Mouse (Mus musculus): ENCODE measurements at regions not wholly inside any gene's neighbourhood (a gene's known extent, or its start where the extent isn't known, plus 50 kb on each side); places are given as distances from the start of the nearest gene placed in this dataset.
A peak's percentile ranks its signal among the peaks of the same experiment; 100 is the strongest.

DNA sequence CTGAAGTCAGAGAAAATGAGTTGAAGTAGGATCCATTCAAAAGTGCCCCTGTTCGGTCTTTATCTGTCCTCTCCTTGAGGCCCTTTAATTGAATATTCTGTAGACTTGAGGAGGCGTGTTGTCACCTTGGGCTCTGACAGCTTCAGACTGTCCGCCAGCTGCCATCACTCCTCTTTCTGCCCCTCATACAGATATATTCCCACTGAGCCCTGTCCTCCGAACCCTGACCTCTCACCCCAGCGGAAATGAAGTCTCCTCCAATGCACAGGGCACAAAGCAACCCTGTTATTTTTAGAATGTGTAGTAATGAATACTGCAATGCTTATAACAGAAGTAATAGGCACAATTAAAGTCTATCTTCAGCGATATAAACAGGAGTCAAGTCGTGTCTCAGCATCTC lies 117.4 kb upstream of the Gm14444 start:
- no peak for DNase-seq (ENCODE audit: low spot score)

DNA sequence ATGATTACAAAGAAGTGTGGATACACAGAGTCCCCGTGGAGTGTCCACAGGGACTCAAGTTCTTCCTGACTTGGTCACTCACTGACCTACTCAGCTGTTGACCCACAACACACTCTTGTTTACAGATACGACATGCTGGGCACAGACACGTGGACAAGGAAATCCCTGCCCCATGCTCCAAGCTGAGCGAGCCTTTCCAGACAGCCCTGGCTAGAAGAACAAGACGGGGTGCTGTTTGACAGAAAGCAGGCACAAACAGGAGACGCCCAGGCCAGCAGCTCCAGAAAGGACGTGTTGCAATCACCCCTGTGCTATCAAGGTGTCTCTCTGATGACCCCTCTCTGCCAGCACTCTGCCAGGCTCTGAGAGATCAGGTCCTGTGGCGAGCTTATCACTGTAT lies 112.6 kb upstream of the Gm14444 start:
- DNase-seq (ENCODE audit: low spot score), result no peak

DNA sequence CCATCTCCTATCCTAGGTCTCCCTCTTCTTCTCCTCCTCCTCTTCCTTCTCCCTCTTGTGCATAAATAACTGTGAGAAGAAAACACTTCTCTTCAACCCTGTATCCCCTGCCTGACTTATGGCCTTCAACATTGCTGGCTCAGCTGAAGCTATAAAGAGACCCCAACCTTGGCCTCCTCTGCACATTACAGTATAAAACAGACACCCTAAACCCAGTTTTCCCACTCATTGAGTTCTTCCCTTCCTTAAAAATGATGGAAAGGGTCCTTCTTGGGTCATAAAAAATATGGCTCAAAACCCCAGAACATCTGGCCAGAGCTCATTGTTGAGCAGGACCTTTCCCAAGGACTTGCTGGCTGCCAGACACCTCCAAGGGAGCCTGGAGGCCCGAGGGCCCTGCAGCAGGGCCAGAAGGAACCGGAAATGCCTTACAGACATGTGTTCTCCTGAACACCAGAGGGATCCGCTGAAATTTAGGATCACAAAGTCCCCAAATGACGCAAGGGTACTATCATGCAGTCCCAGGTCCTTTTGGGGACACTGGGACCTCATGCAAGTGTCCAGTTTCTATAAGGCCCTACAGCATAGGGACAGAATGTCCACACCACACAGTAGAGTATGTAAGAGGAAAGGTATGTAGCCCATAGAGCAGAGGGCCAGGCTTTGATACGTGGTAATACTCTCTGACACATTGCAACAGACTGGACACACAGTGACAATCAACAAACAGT lies 109.9 kb upstream of the Gm14444 start:
- no peak for DNase-seq (ENCODE audit: low spot score)

DNA sequence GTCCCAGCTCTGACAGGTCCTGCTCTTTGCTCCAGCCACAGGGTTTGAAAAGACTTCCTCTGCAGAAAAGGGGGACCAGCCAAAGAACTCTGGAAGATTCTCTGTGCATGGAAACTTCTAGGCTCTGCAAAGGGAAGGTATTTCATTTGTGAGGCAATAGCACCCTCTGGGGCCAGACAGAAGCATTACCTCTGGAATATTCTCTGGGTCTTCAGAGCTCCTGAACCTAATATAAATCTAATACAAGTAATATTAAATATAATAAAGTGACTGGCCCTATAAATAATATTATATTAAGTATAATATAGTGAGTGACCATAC lies 109.4 kb upstream of the Gm14444 start:
- no peak for DNase-seq (ENCODE audit: low spot score)

DNA sequence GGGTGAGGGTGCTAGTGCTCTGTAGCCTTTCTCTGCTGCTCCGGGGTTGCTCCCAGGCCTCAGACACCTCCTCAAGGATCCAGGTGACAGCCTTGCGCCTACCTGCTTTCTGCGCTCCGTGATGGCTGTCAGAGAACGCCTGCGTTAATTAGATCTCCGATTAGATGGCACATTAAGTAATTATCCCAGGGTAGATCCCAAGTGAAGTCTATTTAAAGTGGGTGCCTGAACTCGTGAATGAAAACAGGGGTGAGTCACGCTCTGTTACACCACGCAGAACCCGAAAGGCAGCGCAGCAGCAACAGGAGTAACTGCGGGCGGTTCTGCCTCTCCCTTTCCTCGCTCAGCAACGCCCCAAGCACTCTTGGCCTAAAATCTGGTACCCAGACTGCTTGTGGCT lies 108.2 kb upstream of the Gm14444 start:
- no peak for DNase-seq (ENCODE audit: low spot score)

DNA sequence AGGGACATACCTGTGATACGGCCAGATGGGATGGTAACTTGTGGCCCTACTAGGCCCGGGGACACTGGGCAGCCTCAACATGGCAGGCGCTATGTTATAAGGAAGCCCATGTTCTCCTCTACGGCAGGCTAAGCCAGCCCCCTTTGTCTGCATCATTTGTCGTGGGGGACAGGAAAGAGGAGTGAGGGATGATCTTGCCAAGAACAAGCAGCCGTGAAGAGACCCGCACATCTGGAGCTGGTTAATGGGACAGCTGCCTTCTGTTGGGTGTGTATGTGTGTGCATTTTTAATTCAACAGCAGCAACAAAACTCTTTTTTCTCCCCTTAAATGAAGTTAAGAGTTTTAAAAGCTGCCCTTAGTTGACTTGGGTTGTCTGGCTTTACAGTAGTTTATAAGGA lies 106.4 kb upstream of the Gm14444 start:
- DNase-seq (ENCODE audit: low spot score), result no peak

DNA sequence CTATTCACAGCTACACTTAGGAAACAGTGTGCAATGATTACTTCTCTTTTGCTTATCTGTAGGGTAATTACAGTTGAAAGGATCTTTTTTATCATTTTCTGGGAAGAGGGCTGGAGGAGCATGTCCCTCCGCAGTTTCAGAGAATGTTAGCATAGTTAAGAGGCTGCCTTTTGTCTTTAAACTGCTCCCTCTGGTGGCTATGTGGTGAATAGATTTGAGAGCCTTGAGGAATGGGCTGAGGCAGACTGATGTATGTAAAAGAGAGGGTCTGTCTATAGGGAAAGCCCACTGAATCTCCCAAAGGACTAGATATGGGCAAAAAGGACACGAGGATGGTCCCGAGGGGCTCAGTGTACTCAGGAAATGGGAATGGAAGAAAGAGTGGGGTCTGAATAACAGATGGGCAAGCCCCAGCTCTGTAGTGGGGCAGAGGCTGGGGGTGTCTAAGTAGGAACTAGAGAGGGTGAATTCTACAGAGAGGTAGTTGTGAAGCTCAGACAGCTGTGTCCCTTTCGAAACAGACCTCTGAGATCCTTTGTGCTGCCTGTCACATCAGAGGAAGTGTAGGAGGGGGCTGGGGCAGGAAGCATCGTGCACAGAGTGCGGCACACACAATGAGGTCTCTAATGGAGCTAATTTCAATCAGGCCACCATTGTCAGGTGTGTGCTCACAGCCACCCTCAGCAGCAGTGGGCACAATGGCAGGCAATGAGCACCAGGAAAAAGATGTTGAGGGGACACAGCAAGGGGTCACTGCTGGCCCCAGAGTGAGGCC lies 104.0 kb upstream of the Gm14444 start:
- no peak for DNase-seq (ENCODE audit: low spot score)

DNA sequence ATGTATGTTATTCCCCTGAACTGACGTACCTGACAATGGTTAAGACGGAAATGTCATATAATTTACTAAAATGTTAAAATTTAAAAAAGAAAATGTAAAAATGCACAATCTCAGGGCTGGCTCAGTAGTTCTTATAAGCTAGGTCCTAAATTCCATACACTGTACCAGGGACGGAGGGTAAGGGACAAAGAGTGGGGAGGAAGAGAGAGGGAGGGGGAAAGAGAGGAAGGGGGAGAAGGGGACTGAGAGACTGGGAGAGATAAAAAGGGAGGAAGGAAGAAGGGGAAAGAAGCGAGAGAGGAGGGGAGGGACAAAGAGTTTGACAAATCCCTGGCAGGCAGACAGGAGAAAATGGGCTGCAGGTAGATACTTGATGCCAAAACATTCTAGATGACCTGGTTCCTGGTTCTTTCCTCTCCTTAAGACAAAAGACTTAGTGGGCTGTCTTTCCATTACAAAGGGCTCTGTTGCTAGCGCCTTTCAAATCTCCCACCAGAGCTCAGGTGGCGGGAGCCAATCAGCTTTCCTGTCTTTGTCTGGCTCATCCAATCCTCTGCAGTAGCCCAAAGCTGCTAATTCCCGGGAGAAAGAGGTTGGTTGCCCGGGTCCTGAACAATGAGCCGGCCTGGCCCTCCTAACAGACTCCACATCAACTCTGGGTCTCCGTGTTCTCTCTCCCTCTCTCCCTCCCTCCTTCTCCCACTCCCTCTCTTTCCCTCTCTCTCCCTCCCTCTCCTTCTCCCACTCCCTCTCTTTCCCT lies 92.7 kb upstream of the Gm14444 start:
- DNase-seq (ENCODE audit: low spot score), result no peak

DNA sequence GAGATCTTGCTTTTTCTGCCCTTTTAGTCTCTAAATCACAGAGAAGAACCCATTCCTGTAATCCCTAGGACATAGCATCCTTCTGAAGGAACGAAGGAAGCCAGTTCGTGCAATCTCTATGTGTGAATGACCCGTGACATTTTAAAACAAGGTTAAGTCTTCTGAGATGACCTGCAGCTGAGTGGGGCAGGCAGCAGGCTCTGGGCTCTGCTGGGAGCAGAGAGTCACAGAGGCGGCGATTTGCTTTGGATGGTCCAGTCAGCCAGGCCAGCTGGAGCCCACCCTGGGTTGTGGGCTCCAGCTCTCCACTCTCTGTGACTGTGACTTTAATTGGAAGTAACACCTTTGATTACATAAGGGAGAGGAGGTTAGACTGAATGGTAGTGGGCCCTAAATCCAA lies 92.1 kb upstream of the Gm14444 start:
- no peak for DNase-seq (ENCODE audit: low spot score)

DNA sequence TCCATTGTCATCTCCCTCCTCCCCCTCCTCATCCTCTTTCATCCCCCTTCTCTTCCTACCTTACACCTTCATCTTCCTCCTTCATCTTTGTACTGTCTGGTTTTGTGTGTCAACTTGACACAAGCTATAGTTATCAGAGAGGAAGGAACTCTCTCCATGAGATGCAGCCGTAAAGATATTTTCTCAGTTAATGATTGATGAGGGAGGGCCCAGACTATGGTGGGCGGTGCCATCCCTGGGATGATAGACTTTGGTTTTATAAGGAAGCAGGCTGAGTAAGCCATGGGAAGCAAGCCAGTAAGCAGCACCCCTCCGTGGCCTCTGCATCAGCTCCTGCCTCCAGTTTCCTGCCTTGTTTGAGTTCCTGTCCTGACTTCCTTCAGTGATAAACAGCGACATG lies 87.8 kb upstream of the Gm14444 start:
- DNase-seq (ENCODE audit: low spot score), result no peak

DNA sequence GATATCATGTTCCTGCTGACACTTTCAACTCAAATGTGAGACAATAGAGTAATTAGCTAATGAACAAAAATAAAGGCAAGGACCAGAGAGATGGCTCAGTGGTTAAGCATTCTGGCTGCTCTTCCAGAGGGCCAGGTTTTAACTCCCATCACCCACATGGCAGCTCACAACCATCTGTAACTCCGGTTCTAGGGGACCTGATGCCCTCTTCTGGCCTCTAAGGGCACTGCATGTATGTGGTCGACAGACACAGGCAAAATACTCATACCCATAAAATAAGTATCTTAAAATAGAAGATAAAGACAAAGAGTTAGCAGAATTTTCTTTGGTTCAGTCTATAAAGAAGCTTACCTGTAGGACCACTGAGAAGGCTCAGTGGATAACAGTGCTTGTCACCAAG lies 80.3 kb upstream of the Gm14444 start:
- DNase-seq (ENCODE audit: low spot score), result no peak

DNA sequence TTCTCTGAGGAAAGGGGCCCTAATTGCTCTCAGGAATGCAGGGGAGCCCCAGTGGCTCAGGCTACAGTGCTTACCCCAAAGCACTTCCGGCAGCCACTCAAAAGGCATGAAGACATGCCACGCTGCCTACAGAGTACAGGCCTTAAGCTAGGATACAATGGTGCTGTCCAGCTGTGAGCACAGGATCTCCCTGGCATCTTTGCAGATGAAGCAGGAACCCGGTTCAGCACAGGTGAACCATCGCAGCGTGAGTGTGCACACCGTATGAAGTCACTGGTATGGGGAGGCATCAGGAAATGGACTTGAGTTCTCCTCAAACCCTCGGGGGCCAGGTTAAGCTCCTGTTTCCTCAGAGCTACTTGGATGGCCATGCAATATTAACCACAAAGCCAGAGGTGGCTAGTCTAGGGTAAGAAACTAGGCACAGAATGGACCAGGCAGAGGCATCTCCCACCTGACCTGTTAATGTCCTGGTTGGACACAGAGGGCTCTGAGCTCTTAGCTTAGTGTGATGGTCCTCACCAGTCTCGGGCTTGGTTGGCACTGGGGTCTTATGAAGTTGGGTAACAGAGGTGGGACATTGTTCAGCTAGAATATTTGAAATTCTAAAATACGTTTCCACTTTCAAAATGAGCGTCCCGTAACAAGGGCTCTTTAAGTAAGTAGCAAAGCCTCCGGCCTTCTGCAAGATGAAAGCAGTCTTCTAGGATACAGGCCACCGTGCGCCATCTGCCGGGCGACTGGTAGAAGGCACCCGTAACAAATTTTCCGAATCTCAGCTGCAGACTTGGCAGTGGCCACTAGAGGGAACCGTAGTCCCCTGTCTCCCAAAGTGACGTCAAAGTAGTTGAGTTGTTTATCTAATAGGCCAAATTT lies 77.7 kb upstream of the Gm14444 start:
- peak; percentile 65 for DNase-seq (ENCODE audit: low spot score)

DNA sequence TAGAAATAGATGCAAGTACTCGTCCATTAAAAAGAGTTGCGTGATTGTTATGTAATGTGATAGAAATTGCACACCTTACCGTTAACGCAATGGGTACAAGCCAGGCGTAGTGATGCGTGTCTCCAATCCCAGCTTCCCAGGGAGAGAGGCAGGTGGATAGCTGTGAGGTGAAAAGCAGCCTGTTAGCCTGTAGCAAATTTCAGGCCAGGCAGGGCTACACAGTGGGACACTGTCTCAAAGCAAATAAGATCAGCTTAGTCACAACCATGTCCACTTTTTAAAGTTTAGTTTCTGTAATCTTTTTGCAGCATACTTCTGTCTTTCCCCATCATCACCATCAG lies 77.1 kb upstream of the Gm14444 start:
- DNase-seq (ENCODE audit: low spot score), result no peak

DNA sequence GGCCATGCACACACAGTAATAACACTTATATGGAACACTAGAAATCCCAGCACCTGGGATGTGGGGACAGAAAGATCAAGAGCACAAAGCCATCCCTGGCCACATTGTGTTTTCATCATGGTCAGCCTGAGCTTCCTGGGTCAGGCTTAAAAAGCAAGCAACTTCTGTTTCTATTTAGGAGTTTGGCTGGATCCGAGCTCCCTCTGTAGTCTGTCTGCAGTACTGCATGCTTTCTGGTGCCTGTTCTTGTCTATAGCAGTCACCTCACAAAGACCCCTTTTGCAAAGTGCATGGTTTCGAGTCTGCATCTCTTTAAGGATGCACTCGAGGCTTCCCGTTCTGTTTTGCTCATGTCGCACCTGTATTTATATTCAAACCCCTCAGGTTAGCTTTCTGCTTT lies 73.4 kb upstream of the Gm14444 start:
- no peak for DNase-seq (ENCODE audit: low spot score)

DNA sequence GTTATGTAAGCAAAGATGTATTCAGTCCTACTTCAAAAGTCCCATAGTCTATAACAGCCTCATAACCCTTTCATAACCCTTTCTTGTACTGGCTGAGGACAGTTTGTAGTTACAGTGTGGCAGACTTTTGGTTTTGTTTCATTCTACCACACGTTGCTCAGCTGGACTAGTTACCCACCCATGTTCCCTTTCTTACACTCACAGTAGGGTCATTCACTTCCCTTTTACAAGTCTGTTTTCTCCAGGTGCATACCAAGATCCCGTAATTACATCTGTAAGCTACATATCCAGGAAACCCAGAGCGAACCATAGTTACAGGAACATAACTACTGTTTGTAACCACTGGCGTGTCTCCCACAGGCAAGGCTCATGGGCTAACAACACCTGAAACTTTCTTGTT lies 72.1 kb upstream of the Gm14444 start:
- no peak for DNase-seq (ENCODE audit: low spot score)

DNA sequence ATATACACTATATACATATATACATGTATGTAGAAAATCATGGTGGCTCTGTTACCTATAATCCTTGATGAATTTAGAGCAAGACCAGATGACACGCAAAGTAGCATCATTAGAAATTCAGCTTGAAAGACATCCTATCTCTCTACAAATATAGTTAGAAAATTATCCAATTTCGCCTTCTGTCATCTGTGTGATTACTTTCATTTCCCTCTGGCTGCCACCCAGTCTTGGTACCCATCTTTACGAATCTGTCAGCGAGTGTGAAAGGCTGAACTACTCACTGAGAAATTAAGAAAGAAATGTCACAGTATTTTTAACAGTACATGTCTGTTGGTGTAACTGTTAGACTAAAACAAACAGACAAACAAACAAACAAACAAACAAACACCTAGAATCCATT lies 67.8 kb upstream of the Gm14444 start:
- DNase-seq (ENCODE audit: low spot score), result no peak

DNA sequence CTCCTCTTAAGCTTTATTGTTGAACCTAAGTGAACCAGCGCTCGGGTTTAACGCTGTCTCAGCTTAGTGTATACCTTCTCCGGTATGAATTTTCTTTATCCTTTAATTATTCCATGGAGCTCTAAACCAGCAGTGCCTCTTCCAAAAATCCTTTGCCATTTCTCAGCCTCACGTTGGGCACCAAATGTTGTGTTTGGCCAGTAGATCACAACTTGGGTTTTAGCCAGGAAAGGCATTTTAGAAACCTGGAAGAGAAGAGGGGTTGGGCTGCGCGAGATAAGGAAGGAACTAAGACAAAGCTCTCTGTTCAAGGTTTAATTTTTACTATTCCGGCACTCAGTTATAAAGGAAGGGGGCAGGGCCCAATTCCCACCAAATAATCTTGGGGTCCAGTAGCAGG lies 61.9 kb upstream of the Gm14444 start:
- no peak for DNase-seq (ENCODE audit: low spot score)
